Mouse (Mus musculus) urinary bladder, adult 2 months (tissue): ENCODE results near the gene Zswim9. TPM values are rescaled to one million over a fixed set of nuclear protein-coding genes. Genes with fewer than 3 reads are reported as not detected.
A peak's percentile ranks its signal among the peaks of the same experiment; 100 is the strongest.
"Not testable (repeated sequence)": the region's sequence is repeated elsewhere in the genome, so short reads cannot be mapped to it uniquely, and the experiment has no call there.

Experiments
- DNase-seq: peaks from one replicate; pipeline ENCODE4 v3.0.0; 2022; ENCODE audit warnings: low spot score
- polyA plus RNA-seq: library from polyadenylated mRNA; depleted of rRNA; stranded (reverse); fragments of >200 nt; gene quantifications from 2 replicates; pipeline ENCODE4 v1.2.3, GENCODE M21; 2012; rRNA removed

Zswim9 gene
- 4.2 and 7.9 TPM in 2 replicates for polyA plus RNA-seq

- DNase-seq: peak; percentile 91
Measured at GRCm38 (mm10) chr7:13278308-13278891, at the start of gene Zswim9. Gene Zswim9, minus strand, starts transcription at chr7:13278721.

- DNase-seq: no peak
Measured at GRCm38 (mm10) chr7:13324316-13324715, 45.8 kb upstream of the Zswim9 start, which contains the start of gene Pla2g4c. Gene Pla2g4c, plus strand, starts transcription at chr7:13324655.

GRCm38 (mm10) chr7:13321424-13321823, 42.9 kb upstream of the Zswim9 start:
- no peak for DNase-seq

GRCm38 (mm10) chr7:13314095-13314597, 35.6 kb upstream of the Zswim9 start:
- no peak for DNase-seq

GRCm38 (mm10) chr7:13311401-13311800, 32.9 kb upstream of the Zswim9 start:
- no peak for DNase-seq

GRCm38 (mm10) chr7:13310493-13311199, 32.1 kb upstream of the Zswim9 start:
- no peak for DNase-seq

GRCm38 (mm10) chr7:13309407-13309806, 30.9 kb upstream of the Zswim9 start:
- no peak for DNase-seq

GRCm38 (mm10) chr7:13303372-13303771, 24.9 kb upstream of the Zswim9 start:
- DNase-seq: no peak

GRCm38 (mm10) chr7:13302780-13303179, 24.3 kb upstream of the Zswim9 start:
- no peak for DNase-seq

- no peak for DNase-seq
Measured at GRCm38 (mm10) chr7:13301643-13302042, 23.1 kb upstream of the Zswim9 start.

- DNase-seq: no peak
Measured at GRCm38 (mm10) chr7:13298821-13299220, 20.3 kb upstream of the Zswim9 start.

- no peak for DNase-seq
Measured at GRCm38 (mm10) chr7:13297636-13298035, 19.1 kb upstream of the Zswim9 start.

GRCm38 (mm10) chr7:13295256-13295655, 16.7 kb upstream of the Zswim9 start:
- DNase-seq: no peak

- no peak for DNase-seq
Measured at GRCm38 (mm10) chr7:13293878-13294855, 15.6 kb upstream of the Zswim9 start.

GRCm38 (mm10) chr7:13291370-13291769, 12.8 kb upstream of the Zswim9 start:
- no peak for DNase-seq

- DNase-seq: no peak
Measured at GRCm38 (mm10) chr7:13290041-13290675, 11.6 kb upstream of the Zswim9 start.

GRCm38 (mm10) chr7:13288621-13289020, 10.1 kb upstream of the Zswim9 start:
- DNase-seq: no peak

- not testable (repeated sequence) for DNase-seq
Measured at GRCm38 (mm10) chr7:13278957-13279356, 436 bp upstream of the Zswim9 start.

- DNase-seq: no peak
Measured at GRCm38 (mm10) chr7:13277833-13278232, 688 bp downstream of the Zswim9 start.

- no peak for DNase-seq
Measured at GRCm38 (mm10) chr7:13277081-13277480, 1.4 kb downstream of the Zswim9 start, which contains the start of gene Lig1. Gene Lig1, plus strand, starts transcription at chr7:13277283.

- DNase-seq: no peak
Measured at GRCm38 (mm10) chr7:13271704-13272103, 6.8 kb downstream of the Zswim9 start.
